Mouse (Mus musculus) urinary bladder, postnatal 25 days (tissue): Measurements from ENCODE around the gene Gabrb2.

Experiments
- DNase-seq: peaks from one replicate; pipeline ENCODE4 v3.0.0; 2022; ENCODE audit warnings: low spot score

Gene Gabrb2

GRCm38 (mm10) chr11:42532577-42532976 lies 113.0 kb downstream of the Gabrb2 start:
- no peak for DNase-seq

GRCm38 (mm10) chr11:42535286-42535685 lies 115.7 kb downstream of the Gabrb2 start:
- DNase-seq, result no peak

DNA sequence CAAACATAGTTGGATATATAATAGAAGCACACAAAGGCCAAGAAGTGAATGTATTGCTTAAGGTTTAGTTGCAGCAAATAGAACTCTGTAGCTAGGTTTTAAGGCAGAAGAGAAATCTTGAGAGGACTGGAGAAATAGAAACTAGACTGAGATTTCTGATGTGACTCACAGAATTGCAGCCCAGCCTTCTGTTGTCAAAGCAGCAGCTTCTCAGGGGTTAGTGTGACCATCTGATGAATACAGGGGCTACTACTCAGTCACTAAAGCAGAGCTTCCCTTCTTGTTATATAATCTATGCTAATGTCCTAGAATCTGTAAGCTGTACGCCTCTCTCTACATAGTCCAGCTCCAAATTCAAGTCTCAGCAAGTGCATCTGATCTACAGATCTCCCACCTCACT lies 116.3 kb downstream of the Gabrb2 start:
- no peak for DNase-seq

GRCm38 (mm10) chr11:42542861-42543260 lies 123.3 kb downstream of the Gabrb2 start:
- no peak for DNase-seq

DNA sequence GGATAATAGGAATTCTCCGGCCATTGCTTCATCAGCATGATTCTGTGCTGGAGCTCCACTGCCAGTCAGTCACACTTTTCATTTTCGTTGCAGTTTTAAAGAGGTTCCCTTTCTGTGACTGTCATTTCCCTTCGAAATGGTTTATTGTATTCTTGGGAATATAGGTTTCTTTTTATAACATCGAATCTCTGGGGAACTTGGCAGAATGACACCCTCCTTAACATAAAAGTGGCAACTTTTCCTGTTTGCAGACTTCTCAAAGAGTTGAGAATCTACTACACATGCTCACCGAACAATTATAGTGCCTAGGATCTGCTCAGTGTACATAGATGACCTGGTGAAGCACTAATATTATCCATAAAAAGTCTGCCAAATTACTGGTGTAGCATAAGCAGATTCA lies 146.5 kb downstream of the Gabrb2 start:
- DNase-seq, result no peak

DNA sequence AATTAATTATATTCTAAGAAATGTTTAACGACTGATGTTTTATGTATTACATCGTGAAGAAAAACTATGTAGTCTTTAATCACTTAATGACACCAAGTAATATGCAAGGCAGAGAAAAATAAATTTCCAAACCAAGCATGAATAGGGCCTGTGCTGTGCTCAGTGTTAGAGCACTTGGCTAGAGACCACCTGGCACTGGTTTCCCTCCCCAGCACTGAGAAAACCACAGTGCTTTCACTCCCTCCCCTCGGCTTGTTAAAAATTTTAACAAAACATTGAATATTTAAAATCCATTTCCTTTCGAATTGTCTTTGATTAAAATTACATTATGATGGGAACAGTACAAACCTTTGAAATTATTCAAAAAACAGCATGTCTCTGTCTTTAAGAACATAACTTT lies 151.9 kb downstream of the Gabrb2 start:
- no peak for DNase-seq

GRCm38 (mm10) chr11:42575146-42575873 lies 155.8 kb downstream of the Gabrb2 start:
- no peak for DNase-seq

GRCm38 (mm10) chr11:42579804-42580203 lies 160.2 kb downstream of the Gabrb2 start:
- DNase-seq, result no peak

DNA sequence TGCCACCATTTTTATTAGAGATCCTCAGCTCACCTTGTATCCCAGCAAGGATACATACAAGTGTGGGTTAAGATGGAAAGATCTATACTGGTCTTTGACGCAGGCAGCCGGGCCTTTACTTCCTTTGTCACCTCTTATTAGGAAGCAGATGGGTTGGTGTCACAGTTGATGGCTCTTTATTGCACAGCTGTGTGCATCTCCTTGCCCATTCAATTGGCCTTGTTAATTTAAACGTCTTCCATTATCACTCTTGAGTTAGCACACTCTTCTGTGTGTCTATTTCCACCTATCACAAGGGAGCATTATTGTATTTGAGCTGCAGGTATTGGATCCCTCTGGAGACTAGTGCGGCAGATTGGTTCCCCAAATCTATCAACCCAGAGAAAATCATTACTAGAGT lies 161.6 kb downstream of the Gabrb2 start:
- no peak for DNase-seq

GRCm38 (mm10) chr11:42581753-42582152 lies 162.2 kb downstream of the Gabrb2 start:
- DNase-seq, result no peak

GRCm38 (mm10) chr11:42592418-42592817 lies 172.9 kb downstream of the Gabrb2 start:
- DNase-seq, result no peak

DNA sequence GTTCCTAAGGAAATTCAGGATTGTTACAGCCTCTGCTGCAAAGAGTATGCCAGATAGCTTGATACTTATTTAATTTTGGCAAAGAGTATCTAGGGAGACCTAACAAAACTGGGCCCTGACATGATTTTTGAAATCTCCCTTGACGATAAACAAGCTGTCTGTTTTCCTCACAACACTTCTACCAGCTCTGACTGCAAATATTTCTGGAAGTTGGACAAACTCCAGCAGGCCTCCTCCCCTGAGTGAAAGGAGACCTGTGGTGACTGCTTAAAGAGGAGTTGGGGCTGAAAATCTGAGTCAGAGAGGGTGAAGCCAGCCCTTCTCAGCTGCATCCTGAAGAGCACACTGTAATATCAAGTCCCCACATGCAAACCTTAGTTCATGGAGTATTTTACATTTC lies 186.7 kb downstream of the Gabrb2 start:
- DNase-seq, result no peak

GRCm38 (mm10) chr11:42609128-42609763 lies 189.7 kb downstream of the Gabrb2 start:
- no peak for DNase-seq

DNA sequence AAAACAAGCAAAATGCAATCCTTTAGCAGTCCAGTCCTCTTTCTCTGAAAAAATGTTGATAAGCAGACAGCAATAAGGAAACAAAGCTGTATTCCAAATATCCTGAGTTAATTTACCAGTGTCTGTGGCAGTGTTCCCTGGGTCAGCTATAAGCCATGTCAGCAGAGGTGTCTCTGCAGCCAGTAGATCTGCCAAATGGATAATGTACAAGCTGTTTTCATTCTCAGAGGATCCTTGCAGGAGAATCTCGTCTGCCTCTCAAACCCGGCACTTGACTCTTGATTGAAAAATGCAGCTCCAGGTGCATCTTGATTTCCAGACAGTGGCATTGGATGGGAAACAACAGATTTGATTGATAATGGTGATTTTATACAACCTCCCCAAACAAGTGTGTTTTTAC lies 198.6 kb downstream of the Gabrb2 start:
- DNase-seq, result no peak

DNA sequence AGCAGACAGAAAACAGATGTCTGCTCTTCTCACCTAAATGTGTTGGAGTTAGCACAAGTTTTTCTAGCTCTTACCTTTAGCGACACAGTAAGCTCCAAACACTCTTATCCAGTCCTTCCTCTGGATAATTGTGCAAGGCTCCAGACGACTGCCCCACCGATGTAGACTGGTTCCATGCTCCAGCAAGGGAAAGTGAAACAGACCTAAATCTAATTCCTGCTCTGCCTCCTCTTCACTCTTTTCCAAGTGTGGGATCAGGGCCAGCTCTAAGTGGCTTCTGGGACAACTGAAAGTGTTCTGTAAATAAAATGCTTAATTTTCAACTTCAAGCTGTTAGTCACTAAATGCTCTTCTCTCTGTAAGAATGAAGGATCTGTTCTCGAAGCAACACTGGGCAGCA lies 201.6 kb downstream of the Gabrb2 start:
- DNase-seq, result no peak

- DNase-seq, result no peak
These were observed 230.6 kb downstream of the Gabrb2 start for GRCm38 (mm10) chr11:42650111-42650510.

DNA sequence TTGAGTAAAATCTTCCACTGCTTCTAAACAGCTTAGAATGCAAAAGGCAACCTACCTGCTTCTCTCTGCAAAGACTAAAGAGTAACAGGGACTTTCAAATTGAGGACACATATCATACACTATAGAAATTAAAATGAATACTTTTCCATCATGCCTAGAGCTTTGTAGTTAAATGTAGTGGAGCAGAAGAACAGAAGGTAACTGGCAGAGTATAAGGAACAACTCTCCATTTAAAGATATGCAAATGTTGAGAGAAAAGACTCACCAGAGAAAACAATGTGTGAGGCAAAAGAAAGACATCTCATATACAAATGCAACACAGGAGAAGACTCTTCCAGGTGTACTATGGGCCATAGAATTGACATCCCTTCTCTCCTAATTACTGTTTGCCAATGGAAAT lies 232.0 kb downstream of the Gabrb2 start:
- DNase-seq, result no peak

GRCm38 (mm10) chr11:42654189-42654588 lies 234.6 kb downstream of the Gabrb2 start:
- no peak for DNase-seq

GRCm38 (mm10) chr11:42668657-42669056 lies 249.1 kb downstream of the Gabrb2 start:
- DNase-seq, result no peak
